Mouse (Mus musculus) erythroblast, adult 5-6 weeks (primary cell): ENCODE data around the gene Nrxn2. TPM values are rescaled to one million over a fixed set of nuclear protein-coding genes. Genes with fewer than 3 reads are reported as not detected.

Experiments
- ATAC-seq: replicated peaks from 2 replicates; pipeline ENCODE4 v1.8.0; 2016; ENCODE audit warnings: moderate number of reproducible peaks, mild to moderate bottlenecking, moderate TSS enrichment, inconsistent platforms; ENCODE audit not compliant: poor library complexity, low FRiP score, severe bottlenecking
- total RNA-seq, 2 experiments: library from RNA; stranded (forward) in 1 of 2; stranded (reverse) in 1 of 2; fragments of 150-400 nt in 1 of 2; fragments of 200-764, 138-1000 nt in 1 of 2; gene quantifications; 2 replicates each; pipeline versions ENCODE4 v1.2.3 to v1.2.4; 2015 to 2017; ENCODE audit warnings: low replicate concordance in 2 of 2

Gene Nrxn2
- total RNA-seq (2015; ENCODE audit: low replicate concordance) (not detected in 2 replicates), total RNA-seq (2017; ENCODE audit: low replicate concordance) (not detected in 2 replicates)

GRCm38 (mm10) chr19:6418233-6418879, at the start of gene Nrxn2:
Gene Nrxn2, plus strand, starts transcription at chr19:6418731.
- peak; percentile 58 for ATAC-seq

- ATAC-seq: no peak
These were observed 48.4 kb upstream of the Nrxn2 start for GRCm38 (mm10) chr19:6370175-6370574.

DNA sequence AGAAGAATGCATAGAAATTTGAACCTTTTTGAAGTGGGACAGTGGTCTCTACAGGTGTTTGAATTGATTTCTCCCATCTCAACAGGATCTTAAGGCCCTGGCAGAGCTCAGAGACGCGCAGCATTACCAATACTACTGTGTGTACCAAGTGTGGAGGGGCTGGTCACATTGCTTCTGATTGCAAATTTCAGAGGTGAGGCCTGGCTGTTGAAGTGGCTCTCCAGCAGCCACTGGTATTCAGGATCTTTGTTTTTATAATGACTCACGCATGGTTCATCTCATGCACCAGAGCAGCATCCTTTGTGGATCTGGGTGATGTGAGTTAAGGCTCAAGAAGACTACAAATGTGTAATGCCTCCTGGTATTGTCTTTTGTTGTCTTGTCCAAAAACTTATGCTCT, 46.1 kb upstream of the Nrxn2 start:
- no peak for ATAC-seq

- ATAC-seq: peak; percentile 72
These were observed 44.8 kb upstream of the Nrxn2 start for GRCm38 (mm10) chr19:6373539-6374400.

DNA sequence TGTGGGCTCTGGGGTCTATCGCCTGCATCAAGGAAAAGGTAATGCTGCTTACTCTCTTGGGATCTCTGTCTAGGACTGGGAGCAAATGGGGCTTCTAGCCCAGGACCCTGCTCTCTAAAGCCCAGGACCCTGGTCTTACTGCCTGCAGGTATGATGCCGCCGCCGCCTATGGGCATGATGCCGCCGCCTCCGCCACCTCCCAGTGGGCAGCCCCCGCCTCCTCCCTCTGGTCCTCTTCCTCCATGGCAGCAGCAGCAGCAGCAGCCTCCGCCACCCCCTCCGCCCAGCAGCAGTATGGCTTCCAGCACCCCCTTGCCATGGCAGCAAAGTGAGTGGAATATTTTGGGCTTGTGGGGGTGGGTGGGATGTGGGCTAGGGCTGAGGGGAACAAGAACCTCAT, 44.0 kb upstream of the Nrxn2 start:
- ATAC-seq: no peak

DNA sequence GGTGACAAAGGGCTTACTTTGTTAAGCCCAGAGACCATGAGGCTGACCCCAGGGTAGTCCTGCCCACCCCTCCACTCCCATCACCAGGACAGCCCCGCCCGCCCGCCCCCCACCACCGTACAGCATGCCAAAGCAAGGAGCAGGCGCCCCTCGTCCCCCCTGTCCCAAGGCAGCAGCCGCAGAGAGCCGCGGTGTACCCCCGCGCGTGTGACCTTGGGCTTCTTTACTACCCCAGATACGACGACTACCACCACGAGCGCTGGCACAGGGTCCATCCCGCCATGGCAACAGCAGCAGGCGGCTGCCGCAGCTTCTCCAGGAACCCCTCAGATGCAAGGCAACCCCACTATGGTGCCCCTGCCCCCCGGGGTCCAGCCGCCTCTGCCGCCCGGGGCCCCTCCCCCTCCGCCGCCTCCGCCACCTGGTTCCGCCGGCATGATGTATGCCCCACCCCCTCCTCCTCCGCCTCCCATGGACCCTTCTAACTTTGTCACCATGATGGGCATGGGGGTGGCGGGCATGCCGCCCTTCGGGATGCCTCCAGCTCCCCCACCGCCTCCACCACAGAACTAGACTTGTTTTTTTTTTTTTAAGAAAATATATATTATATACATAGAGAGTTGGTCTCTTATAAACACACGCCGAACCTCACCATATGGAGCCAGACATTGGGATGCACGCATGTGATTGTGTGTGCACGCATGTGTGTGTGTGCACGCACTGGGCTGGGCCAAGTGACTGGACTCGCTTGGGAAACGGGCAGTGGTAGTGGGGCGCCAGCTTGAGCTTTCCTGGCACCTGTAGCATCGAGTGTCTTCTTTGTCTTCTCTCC, 42.9 kb upstream of the Nrxn2 start:
- no peak for ATAC-seq

DNA sequence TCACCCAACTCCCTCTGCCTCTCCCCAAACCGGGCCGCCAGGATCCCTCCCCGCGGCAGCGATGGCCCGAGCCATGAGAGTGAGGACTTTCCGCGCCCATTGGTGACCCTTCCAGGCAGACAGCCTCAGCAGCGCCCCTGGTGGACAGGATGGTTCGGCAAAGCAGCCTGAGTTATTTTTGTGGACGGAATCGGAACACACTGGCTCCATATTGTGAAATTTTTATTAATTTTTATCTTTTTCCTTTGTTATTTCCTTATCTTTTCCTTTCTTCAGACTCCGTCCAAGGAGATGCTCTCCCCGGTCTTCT, 42.3 kb upstream of the Nrxn2 start:
- 0 out of 2 replicates have a peak, but pooled peaks have one; percentile 44 for ATAC-seq

DNA sequence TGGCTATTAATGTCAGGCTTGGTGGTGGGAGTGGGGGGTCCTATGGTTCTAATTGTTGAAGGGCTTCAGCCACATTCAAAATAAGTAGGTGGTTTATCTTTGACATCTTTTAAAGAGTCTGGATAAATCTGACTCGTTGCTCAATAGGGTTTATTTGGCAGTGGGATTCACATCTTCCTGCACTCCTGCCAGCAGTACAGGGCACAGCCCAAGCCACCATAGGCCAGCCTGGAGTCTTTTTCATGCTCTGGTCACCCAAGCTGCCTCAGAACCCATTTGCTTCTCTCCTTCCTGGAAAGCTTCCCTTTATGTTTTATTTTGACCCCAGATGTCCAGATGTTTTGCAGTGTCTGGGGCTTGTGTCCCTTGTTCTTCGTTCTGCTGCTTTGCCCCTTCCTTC, 41.9 kb upstream of the Nrxn2 start:
- no peak for ATAC-seq

DNA sequence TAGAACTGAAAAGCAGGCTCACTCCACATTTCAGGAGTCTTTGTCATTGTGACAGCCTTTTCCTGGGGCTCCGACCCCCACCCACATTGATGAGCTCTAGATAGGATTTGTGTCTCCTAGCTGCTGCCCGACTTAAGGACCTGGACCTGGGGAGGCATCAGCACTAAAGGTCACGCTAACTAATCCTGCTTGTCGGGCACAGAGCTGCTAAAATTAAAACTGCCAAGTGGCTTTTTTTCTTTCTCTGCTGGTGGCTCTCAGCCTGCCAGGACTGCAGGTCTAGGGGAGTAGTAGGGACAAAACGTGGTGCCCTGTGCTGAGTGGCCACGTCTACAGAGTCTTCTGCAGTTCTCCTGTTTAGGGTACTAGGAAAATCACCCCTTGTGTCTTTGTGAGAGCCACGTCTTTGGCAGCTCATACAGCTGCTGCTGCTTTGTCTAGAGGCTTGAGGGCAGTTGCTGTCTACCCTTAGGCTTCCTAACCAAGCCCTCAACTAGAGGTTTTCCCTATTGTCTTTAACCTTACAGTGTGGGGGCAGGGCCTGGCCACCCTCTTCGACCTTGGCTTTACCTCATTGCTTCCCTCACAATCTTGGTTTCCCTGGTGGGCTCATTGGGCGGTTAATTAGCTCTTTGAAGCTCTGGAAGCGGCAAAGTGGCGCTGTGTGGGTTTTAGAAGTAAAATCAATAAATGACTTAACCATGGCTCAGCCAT, 41.0 kb upstream of the Nrxn2 start:
- ATAC-seq: no peak

- ATAC-seq: no peak
These were observed 37.9 kb upstream of the Nrxn2 start for GRCm38 (mm10) chr19:6380411-6381166.

- no peak for ATAC-seq
These were observed 37.3 kb upstream of the Nrxn2 start for GRCm38 (mm10) chr19:6381238-6381637.

- no peak for ATAC-seq
These were observed 36.1 kb upstream of the Nrxn2 start for GRCm38 (mm10) chr19:6382323-6382924.

- no peak for ATAC-seq
These were observed 35.1 kb upstream of the Nrxn2 start for GRCm38 (mm10) chr19:6383470-6383869.

GRCm38 (mm10) chr19:6384128-6384527, 34.4 kb upstream of the Nrxn2 start, which contains the start of gene Pygm:
Gene Pygm, plus strand, starts transcription at chr19:6384399.
- no peak for ATAC-seq

GRCm38 (mm10) chr19:6384954-6385353, 33.6 kb upstream of the Nrxn2 start:
- ATAC-seq: no peak

GRCm38 (mm10) chr19:6385419-6385818, 33.1 kb upstream of the Nrxn2 start:
- no peak for ATAC-seq

- no peak for ATAC-seq
These were observed 32.7 kb upstream of the Nrxn2 start for GRCm38 (mm10) chr19:6385821-6386220.

DNA sequence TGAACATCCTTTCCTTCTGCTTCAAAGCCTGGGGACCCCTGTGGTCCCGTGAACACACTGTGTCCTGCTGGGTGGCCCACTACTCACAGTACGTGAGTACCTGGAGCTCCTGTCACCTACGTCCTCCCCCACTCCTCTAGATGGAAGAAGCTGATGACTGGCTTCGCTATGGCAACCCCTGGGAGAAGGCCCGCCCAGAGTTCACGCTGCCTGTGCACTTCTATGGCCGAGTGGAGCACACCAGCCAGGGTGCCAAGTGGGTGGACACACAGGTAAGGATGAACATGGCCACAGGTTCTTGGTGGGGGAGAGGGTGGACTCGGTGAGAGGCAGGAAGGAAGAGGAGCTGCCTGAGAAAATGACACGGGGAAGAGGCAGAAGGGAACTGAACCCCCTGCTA, 32.3 kb upstream of the Nrxn2 start:
- no peak for ATAC-seq

- ATAC-seq: no peak
These were observed 30.5 kb upstream of the Nrxn2 start for GRCm38 (mm10) chr19:6388006-6388405.
